Mouse (Mus musculus): Measurements from ENCODE around the gene Olfr524. TPM values are rescaled to one million over a fixed set of nuclear protein-coding genes. Genes with fewer than 3 reads are reported as not detected.

Gene Olfr524
- polyA plus RNA-seq, 1 experiment from 2014 or later: not detected

- ATAC-seq (no peak), DNase-seq (ENCODE audit: low spot score) (no peak)
- TF ChIP-seq CTCF (IDR thresholded peaks at IDR 0.05) (no peak), EP300 (IDR thresholded peaks at IDR 0.05) (no peak)
- Histone ChIP-seq H3K4me2 (replicated peaks; ENCODE audit: low read depth, low read length) (no peak overlapping the region), H3K4me3 (ENCODE audit: low read depth, low read length) (no peak overlapping the region), H3K4me1 (ENCODE audit: insufficient read depth, low read depth, low read length) (no peaks in the 10 kb centered on the region), H3K9ac (replicated peaks; ENCODE audit: low read depth) (no peak overlapping the region), H3K27ac (ENCODE audit: low read length) (no peak overlapping the region), H3K9me3 (ENCODE audit: low read length) (no peaks in the 10 kb centered on the region), H3K27me3 (replicated peaks; ENCODE audit: insufficient read depth, low read length) (no peaks in the 10 kb centered on the region), H3K36me3 (ENCODE audit: insufficient read depth, low read length) (no peaks in the 10 kb centered on the region)
- 80% methylated on average over 2 of the region's 2 CpGs for WGBS
Measured at GRCm38 (mm10) chr7:140179176-140179575, 26.6 kb downstream of the Olfr524 start.

- no peak within 1 kb of the TSS for H3K4me2 ChIP-seq (replicated peaks; ENCODE audit: low read depth, low read length)
- H3K4me1 ChIP-seq (ENCODE audit: insufficient read depth, low read depth, low read length): no peaks in the 10 kb centered on the region
- no peaks in the 10 kb centered on the region for H3K27me3 ChIP-seq (replicated peaks; ENCODE audit: insufficient read depth, low read length)
- WGBS: 20% methylated on average over 1 of the region's 1 CpGs
- no peak for ATAC-seq
- no peaks in the 10 kb centered on the region for H3K9me3 ChIP-seq (ENCODE audit: low read length)
- no peak for DNase-seq (ENCODE audit: low spot score)
- H3K9ac ChIP-seq (replicated peaks; ENCODE audit: low read depth): no peak within 1 kb of the TSS
- no peak within 1 kb of the TSS for H3K4me3 ChIP-seq (ENCODE audit: low read depth, low read length)
- no peaks in the 10 kb centered on the region for H3K36me3 ChIP-seq (ENCODE audit: insufficient read depth, low read length)
- TF ChIP-seq CTCF (IDR thresholded peaks at IDR 0.05) (no peak), EP300 (IDR thresholded peaks at IDR 0.05) (no peak)
- H3K27ac ChIP-seq (ENCODE audit: low read length): no peak within 1 kb of the TSS
Measured at GRCm38 (mm10) chr7:140172936-140173335, 32.8 kb downstream of the Olfr524 start, which contains the start of gene Olfr523. Gene Olfr523 (plus strand): TSS chr7:140173217.

- no peak for DNase-seq (ENCODE audit: low spot score)
- WGBS: 92% methylated on average over 3 of the region's 3 CpGs
- no peak overlapping the region for H3K9ac ChIP-seq (replicated peaks; ENCODE audit: low read depth)
- no peak overlapping the region for H3K27ac ChIP-seq (ENCODE audit: low read length)
- ATAC-seq: no peak
- TF ChIP-seq CTCF (IDR thresholded peaks at IDR 0.05): no peak
- TF ChIP-seq EP300 (IDR thresholded peaks at IDR 0.05): no peak
- no peaks in the 10 kb centered on the region for H3K9me3 ChIP-seq (ENCODE audit: low read length)
- H3K27me3 ChIP-seq (replicated peaks; ENCODE audit: insufficient read depth, low read length): no peaks in the 10 kb centered on the region
- H3K4me1 ChIP-seq (ENCODE audit: insufficient read depth, low read depth, low read length): no peaks in the 10 kb centered on the region
- no peaks in the 10 kb centered on the region for H3K36me3 ChIP-seq (ENCODE audit: insufficient read depth, low read length)
- H3K4me3 ChIP-seq (ENCODE audit: low read depth, low read length): no peak overlapping the region
- no peak overlapping the region for H3K4me2 ChIP-seq (replicated peaks; ENCODE audit: low read depth, low read length)
Measured at GRCm38 (mm10) chr7:140170863-140171262, 34.9 kb downstream of the Olfr524 start.

GRCm38 (mm10) chr7:140169386-140169785 is 36.4 kb downstream of the Olfr524 start:
- Histone ChIP-seq H3K27me3 (replicated peaks; ENCODE audit: insufficient read depth, low read length) (no peaks in the 10 kb centered on the region), H3K4me3 (ENCODE audit: low read depth, low read length) (no peak overlapping the region), H3K9ac (replicated peaks; ENCODE audit: low read depth) (no peak overlapping the region), H3K27ac (ENCODE audit: low read length) (no peak overlapping the region), H3K4me2 (replicated peaks; ENCODE audit: low read depth, low read length) (no peak overlapping the region), H3K4me1 (ENCODE audit: insufficient read depth, low read depth, low read length) (no peaks in the 10 kb centered on the region), H3K36me3 (ENCODE audit: insufficient read depth, low read length) (no peaks in the 10 kb centered on the region), H3K9me3 (ENCODE audit: low read length) (no peaks in the 10 kb centered on the region)
- DNase-seq (ENCODE audit: low spot score) (no peak), ATAC-seq (no peak)
- TF ChIP-seq CTCF (IDR thresholded peaks at IDR 0.05): no peak
- TF ChIP-seq EP300 (IDR thresholded peaks at IDR 0.05): no peak
- 56% methylated on average over 4 of the region's 4 CpGs for WGBS

GRCm38 (mm10) chr7:140167950-140168349 is 37.8 kb downstream of the Olfr524 start:
- TF ChIP-seq CTCF (IDR thresholded peaks at IDR 0.05) (no peak), EP300 (IDR thresholded peaks at IDR 0.05) (no peak)
- no peak for ATAC-seq
- H3K4me3 ChIP-seq (ENCODE audit: low read depth, low read length): no peak overlapping the region
- 59% methylated on average over 1 of the region's 1 CpGs for WGBS
- H3K27ac ChIP-seq (ENCODE audit: low read length): no peak overlapping the region
- no peak overlapping the region for H3K9ac ChIP-seq (replicated peaks; ENCODE audit: low read depth)
- DNase-seq (ENCODE audit: low spot score): no peak
- H3K4me1 ChIP-seq (ENCODE audit: insufficient read depth, low read depth, low read length): no peaks in the 10 kb centered on the region
- H3K27me3 ChIP-seq (replicated peaks; ENCODE audit: insufficient read depth, low read length): no peaks in the 10 kb centered on the region
- H3K9me3 ChIP-seq (ENCODE audit: low read length): no peaks in the 10 kb centered on the region
- H3K4me2 ChIP-seq (replicated peaks; ENCODE audit: low read depth, low read length): no peak overlapping the region
- H3K36me3 ChIP-seq (ENCODE audit: insufficient read depth, low read length): no peaks in the 10 kb centered on the region

GRCm38 (mm10) chr7:140164664-140165063 is 41.1 kb downstream of the Olfr524 start, which contains the start of gene Olfr522:
Gene Olfr522 (minus strand): TSS chr7:140164764.
- Histone ChIP-seq H3K9ac (replicated peaks; ENCODE audit: low read depth) (no peak within 1 kb of the TSS), H3K36me3 (ENCODE audit: insufficient read depth, low read length) (no peaks in the 10 kb centered on the region), H3K27me3 (replicated peaks; ENCODE audit: insufficient read depth, low read length) (no peaks in the 10 kb centered on the region), H3K4me3 (ENCODE audit: low read depth, low read length) (no peak within 1 kb of the TSS), H3K4me2 (replicated peaks; ENCODE audit: low read depth, low read length) (no peak within 1 kb of the TSS), H3K9me3 (ENCODE audit: low read length) (no peaks in the 10 kb centered on the region), H3K27ac (ENCODE audit: low read length) (no peak within 1 kb of the TSS), H3K4me1 (ENCODE audit: insufficient read depth, low read depth, low read length) (no peaks in the 10 kb centered on the region)
- no peak for ATAC-seq
- no peak for DNase-seq (ENCODE audit: low spot score)
- TF ChIP-seq EP300 (IDR thresholded peaks at IDR 0.05): no peak
- no peak for TF ChIP-seq CTCF (IDR thresholded peaks at IDR 0.05)
- 56% methylated on average over 7 of the region's 7 CpGs for WGBS

- Histone ChIP-seq H3K4me1 (ENCODE audit: insufficient read depth, low read depth, low read length) (no peaks in the 10 kb centered on the region), H3K27me3 (replicated peaks; ENCODE audit: insufficient read depth, low read length) (0 out of 2 replicates have a peak, but pooled peaks cover under 1% of the 10 kb centered on the region), H3K9ac (replicated peaks; ENCODE audit: low read depth) (no peak overlapping the region), H3K4me3 (ENCODE audit: low read depth, low read length) (no peak overlapping the region), H3K4me2 (replicated peaks; ENCODE audit: low read depth, low read length) (no peak overlapping the region), H3K9me3 (ENCODE audit: low read length) (no peaks in the 10 kb centered on the region), H3K27ac (ENCODE audit: low read length) (no peak overlapping the region), H3K36me3 (ENCODE audit: insufficient read depth, low read length) (no peaks in the 10 kb centered on the region)
- TF ChIP-seq CTCF (IDR thresholded peaks at IDR 0.05): no peak
- TF ChIP-seq EP300 (IDR thresholded peaks at IDR 0.05): no peak
- DNase-seq (ENCODE audit: low spot score) (no peak), ATAC-seq (no peak)
- WGBS: 69% methylated on average over 3 of the region's 3 CpGs
Measured at GRCm38 (mm10) chr7:140160363-140160762, 45.4 kb downstream of the Olfr524 start.

All from lung, postnatal 0 days (tissue).